Mouse (Mus musculus): ENCODE results near the gene Ptp4a2. TPM values are rescaled to one million over a fixed set of nuclear protein-coding genes. Genes with fewer than 3 reads are reported as not detected.
A peak's percentile ranks its signal among the peaks of the same experiment; 100 is the strongest.
"Not testable (repeated sequence)": the region's sequence is repeated elsewhere in the genome, so short reads cannot be mapped to it uniquely, and the experiment has no call there.

Gene Ptp4a2
- 100 to 1,000 TPM; 134 to 137 TPM for total RNA-seq (2021)
- long read RNA-seq, experiment 1, transcript Ptp4a2-201 (6 exons, 3,646 nt): major isoform, 30 of 60 reads
- long read RNA-seq, experiment 1, partial matches to known transcripts: 3 of 60 reads
- long read RNA-seq, experiment 1, other reads (novel, unspliced or antisense): 23 of 60 reads
- long read RNA-seq, experiment 2, transcript Ptp4a2-201 (6 exons, 3,646 nt): major isoform, 60 of 98 reads
- long read RNA-seq, experiment 2, partial matches to known transcripts: 5 of 98 reads
- long read RNA-seq, experiment 2, other reads (novel, unspliced or antisense): 30 of 98 reads

DNA sequence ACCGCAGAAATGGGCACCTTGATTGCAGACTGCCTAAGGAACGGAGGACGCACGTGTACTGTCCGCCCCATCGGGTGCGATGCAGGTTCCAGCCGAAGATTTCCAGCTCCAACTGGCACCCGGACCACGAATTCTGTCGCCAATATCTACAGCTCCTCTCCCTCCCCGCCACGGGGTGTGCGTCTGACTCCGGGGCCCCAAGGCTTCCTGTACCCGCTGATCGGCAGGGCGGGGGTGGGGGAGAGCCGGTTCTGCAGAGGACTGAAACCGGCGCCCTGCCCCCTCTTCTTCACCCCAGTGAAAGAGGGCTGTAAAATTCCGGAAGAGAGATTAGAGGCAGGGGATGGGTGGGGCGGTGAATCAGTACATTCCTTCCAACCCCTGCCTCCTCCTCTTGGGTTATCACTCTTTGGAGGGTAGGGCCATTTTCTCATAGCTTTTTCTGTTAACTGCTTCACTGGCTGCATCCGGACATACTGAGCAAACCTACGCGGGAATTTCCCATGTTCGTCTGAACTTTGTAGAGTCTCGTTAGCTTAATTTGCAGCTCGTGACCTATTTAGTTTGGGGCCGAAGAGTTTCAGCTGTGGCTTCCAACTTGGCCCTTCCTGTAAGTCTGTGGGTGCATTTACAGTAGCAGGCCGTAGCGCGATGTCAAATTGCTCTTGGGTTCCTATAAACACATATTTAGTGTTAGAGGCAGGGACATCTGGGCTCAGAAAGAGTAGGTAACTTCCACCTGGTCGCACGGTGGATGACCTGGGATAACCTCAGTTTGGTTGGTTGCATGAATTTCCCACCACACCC is at the start of gene Ptp4a2:
Gene Ptp4a2, plus strand, starts transcription at position 422 of the 807 bp plus-strand sequence.
- TF ChIP-seq CTCF (conservative IDR thresholded peaks at IDR 0.05): no peak
- Histone ChIP-seq H3K4me3 (peak within 1 kb of the TSS; percentile 42), H3K27ac (peak within 1 kb of the TSS; percentile 69)
- DNase-seq (ENCODE audit: low spot score in 2 of 2): no peak

DNA sequence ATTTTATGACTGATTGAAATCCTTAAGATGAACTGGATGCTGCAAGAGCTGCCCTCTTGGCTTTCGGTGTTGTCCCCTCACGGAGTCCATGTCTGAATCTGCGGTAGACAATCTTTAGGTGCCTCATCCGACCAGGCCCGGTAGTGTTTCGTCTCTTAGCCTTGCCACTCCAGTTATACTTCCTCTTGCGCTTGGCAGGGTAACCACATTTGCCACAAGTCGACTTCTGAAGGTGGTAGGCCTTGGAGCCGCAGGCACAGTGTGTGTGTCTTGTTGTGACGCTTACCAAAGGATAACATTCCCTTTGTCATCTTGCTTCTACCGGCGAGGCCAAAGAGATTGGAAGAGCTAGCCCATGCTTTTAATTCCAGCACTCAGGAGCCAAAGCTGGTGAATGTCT is 49.4 kb upstream of the Ptp4a2 start:
- no peak for TF ChIP-seq CTCF (conservative IDR thresholded peaks at IDR 0.05)
- DNase-seq (ENCODE audit: low spot score in 2 of 2): no peak
- H3K27ac ChIP-seq: no peak overlapping the region
- H3K4me3 ChIP-seq: no peak overlapping the region

DNA sequence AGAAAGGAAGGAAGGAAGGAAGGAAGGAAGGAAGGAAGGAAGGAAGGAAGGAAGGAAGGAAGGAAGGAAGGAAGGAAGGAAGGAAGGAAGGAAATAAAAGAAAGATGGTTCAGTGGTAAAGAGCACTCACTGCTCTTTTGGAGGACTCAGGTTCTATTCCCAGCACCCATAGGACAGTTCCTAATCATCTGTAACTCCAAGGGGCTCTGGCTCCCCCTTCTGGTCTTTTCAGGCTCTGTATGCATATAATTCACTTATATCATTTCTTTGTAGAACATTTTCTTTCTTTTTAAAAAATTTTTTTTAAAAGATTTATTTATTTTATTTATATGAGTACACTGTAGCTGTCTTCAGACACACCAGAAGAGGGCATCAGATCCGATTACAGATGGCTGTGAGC is 48.5 kb upstream of the Ptp4a2 start:
- H3K27ac ChIP-seq; DNase-seq (ENCODE audit: low spot score in 2 of 2); H3K4me3 ChIP-seq: not testable (repeated sequence)
- peak; percentile 35 for TF ChIP-seq CTCF (conservative IDR thresholded peaks at IDR 0.05)

DNA sequence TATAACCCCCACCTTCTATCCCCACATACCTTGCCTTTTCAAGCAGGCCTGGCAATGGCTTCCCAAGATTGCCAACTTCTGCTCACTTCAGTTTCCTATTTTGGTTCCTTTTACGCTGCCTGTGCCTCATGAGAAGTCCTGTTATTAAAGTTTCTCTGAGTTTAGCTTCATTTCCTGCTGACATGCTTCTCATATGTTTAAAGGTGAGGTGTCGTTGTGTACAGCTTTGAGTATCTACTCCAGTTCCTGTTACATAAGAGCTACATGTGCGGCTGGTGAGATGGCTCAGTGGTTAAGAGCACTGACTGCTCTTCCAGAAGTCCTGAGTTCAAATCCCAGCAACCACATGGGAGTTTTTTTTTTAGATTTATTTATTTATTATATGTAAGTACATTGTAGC is 45.7 kb upstream of the Ptp4a2 start:
- H3K27ac ChIP-seq: no peak overlapping the region
- DNase-seq (ENCODE audit: low spot score in 2 of 2): no peak
- TF ChIP-seq CTCF (conservative IDR thresholded peaks at IDR 0.05): no peak
- H3K4me3 ChIP-seq: no peak overlapping the region

DNA sequence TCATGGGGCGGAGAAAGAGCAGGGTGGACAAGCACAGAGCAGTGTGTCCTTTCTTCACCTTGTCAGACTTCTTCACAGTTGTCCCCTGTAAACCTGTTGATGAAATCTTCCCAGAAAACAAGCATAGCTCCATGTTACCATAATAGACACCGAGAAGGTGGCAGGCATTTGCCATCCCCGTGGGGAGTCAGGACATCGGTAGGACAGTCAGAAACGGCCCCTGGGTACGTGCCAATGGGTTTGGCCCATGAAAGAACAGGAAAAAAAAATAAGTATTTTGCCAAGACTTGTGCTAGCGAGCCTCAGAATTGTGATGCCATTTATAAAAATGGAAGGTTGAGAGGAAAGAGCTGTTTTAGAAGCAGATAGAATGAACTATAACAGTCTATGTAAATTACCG is 43.2 kb upstream of the Ptp4a2 start:
- H3K27ac ChIP-seq: no peak overlapping the region
- no peak for TF ChIP-seq CTCF (conservative IDR thresholded peaks at IDR 0.05)
- no peak for DNase-seq (ENCODE audit: low spot score in 2 of 2)
- no peak overlapping the region for H3K4me3 ChIP-seq

DNA sequence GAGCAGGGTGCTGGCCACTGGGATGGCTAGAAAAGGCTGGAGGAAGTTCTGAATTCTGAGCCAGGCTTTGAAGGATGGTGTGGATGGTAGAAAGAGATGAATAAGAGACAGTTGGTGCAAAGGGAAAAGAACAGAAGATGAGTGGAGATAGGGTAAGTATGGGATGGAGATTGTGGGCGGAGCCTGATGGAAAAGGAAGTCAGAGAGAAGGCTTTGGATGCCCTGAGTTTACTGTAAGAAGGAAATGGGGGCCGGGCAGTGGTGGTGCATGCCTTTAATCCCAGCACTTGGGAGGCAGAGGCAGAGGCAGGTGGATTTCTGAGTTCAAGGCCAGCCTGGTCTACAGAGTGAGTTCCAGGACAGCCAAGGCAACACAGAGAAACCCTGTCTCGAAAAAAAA is 42.3 kb upstream of the Ptp4a2 start:
- not testable (repeated sequence) for H3K27ac ChIP-seq; DNase-seq (ENCODE audit: low spot score in 2 of 2); H3K4me3 ChIP-seq

DNA sequence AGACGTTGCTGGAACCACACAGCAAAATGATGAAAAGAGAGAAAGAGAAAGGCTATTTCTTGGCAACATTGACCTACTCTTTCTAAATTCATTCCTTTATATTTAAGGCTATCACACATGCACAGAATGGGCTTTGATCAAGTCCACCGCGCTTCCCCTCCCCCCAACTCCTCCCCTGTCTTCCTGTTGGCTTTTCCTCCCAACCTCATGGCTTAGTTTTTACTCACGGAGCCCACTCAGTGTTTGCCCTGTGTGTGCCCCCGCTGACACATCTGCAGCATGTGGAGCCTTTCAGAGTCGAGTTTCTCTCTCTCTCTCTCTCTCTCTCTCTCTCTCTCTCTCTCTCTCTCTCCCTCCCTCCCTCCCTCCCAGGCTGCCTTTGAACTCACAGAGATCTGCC is 40.4 kb upstream of the Ptp4a2 start:
- no peak overlapping the region for H3K27ac ChIP-seq
- no peak overlapping the region for H3K4me3 ChIP-seq
- no peak for TF ChIP-seq CTCF (conservative IDR thresholded peaks at IDR 0.05)
- DNase-seq (ENCODE audit: low spot score in 2 of 2): no peak

DNA sequence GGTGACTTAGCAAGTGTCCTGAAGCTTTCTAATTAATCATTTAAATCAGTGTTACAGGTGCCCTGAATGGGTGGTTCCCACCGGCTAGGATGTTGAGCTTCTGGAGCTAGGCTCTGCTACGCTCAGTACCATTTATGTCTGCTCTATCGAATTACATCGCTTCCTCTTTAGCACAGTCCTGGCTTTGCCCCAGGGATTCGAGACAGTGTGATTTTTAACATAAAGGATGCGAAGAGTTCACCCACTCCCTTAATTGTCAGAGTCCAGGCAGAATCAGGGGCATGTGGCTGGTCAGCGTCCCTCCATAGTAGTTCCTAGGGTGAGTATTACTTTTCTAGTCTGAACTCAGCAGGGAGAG is 39.7 kb upstream of the Ptp4a2 start:
- DNase-seq (ENCODE audit: low spot score in 2 of 2): no peak
- peak overlapping the region; percentile 77; the same call in 1 of the 2 replicates for H3K27ac ChIP-seq
- TF ChIP-seq CTCF (conservative IDR thresholded peaks at IDR 0.05): no peak
- H3K4me3 ChIP-seq: no peak overlapping the region; the same call in 1 of the 2 replicates

DNA sequence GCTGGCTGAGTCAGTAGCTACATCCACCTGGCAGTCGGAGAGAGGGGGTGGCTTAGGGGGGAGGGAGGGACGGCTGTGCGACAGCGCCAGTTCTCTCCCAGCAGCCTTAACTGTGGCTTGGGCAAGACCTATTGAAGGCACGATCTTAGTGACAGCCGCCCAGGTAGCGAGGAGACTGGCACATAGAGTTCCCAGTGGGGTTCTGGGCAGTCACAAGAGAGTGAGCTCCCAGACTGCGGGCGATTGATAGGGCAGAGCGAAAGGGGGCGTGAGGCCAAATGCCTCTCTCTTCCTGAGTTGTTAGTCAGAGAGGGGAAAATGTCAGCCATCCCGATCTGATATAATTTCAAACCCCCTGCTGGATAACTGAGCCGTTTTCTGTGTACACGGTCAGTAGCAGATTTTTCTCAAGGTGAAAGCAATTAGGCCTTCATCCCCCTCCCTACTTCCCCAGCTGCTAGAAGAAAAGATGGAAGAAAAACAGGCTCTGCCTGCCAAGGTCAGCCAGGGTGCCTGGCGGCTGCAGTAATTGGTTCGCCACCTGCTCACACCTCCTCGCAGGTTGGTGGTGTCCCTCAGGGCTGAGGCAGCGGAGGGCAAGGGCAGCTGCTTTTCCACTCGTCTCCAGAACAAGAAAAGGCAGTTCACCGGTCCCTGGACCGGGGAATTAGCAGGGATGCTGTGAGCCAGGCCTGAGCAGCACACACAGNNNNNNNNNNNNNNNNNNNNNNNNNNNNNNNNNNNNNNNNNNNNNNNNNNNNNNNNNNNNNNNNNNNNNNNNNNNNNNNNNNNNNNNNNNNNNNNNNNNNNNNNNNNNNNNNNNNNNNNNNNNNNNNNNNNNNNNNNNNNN is 39.1 kb upstream of the Ptp4a2 start:
- Histone ChIP-seq H3K4me3 (peak overlapping the region; percentile 36; the same call in 1 of the 2 replicates), H3K27ac (peak overlapping the region; percentile 77)
- no peak for TF ChIP-seq CTCF (conservative IDR thresholded peaks at IDR 0.05)
- DNase-seq (ENCODE audit: low spot score in 2 of 2): no peak

DNA sequence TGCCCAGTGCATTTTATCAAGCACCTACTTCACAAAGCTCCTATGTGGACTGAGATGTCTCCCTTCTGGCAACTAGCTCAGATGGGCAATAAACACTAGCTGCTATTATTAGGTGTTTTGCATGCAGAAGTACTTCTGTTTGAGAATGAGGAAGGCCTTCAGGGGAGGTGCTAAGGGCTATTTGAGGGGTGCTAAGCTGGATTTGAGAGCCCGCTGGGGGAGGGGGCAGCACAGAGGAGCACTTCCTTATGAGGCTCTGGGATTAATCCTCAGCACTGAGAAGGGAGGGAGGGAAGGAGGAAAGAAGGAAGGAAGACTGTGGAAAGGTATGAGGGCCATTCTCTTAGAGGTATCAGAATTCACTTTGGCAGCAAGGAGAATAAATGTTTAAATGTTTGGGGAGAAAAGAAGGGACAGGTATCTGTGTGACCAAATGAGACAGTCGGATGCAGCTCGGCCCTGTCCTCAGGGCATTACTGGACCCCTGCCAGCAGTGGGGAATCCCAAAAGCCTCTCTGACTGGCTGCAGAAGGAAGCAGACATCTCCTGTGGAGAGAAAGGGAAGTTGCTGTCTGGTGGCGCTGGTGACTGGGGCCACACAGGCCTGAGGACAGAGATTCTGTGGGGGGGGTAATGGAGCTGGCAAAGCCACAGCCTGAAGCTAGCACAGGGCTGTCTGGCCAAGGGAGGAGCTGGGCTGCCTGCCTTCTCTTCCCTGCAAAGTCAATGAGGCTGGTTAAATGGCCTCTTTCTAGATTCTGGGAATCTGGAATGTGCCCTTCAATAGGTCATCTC is 28.9 kb upstream of the Ptp4a2 start:
- TF ChIP-seq CTCF (conservative IDR thresholded peaks at IDR 0.05): no peak
- H3K27ac ChIP-seq: peak overlapping the region; percentile 16
- no peak overlapping the region for H3K4me3 ChIP-seq
- DNase-seq (ENCODE audit: low spot score in 2 of 2): no peak

DNA sequence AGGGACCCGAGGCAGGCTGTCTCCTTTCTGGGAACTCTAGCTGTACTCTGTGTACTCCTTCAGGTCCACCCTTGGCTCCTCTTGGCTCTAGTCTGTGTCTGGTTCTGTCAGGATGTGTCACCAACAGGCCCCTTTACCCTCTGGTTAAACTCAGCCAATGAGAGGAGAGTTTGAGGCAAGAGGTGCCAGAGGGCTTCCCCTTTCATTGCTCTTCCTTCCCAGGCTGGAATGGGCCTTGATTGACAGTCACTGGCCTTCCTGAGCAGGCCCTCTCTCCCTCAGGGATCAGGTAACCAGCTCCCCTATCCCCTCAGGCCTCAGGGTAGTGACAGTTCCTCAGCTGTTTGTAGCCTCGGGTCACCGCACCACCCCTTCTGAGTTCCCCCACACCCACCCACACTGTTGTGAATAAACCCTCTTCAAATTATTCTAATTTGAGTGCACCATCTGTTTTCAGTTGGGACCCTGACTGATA is 28.1 kb upstream of the Ptp4a2 start:
- no peak for TF ChIP-seq CTCF (conservative IDR thresholded peaks at IDR 0.05)
- H3K4me3 ChIP-seq: no peak overlapping the region
- H3K27ac ChIP-seq: peak overlapping the region; percentile 16
- no peak for DNase-seq (ENCODE audit: low spot score in 2 of 2)

DNA sequence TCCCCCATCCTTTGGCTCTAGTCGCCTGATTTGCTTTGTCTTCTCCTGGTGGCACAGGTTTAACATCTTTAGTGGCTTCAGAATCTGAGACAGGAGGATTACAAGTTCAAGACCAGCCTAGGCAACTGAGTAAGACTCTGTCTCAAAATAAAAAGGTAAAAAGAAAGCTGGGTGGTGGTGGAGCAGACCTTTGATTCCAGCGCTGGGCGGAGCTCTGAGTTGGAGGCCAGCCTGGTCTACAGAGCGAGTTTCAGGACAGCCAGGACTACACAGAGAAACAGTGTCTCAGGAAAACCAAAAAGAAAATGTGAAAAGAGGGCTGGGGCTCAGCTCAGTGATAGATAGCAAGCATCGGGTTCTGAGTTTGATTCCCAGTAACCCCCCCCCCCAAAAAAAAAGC is 27.5 kb upstream of the Ptp4a2 start:
- DNase-seq (ENCODE audit: low spot score in 2 of 2): no peak
- Histone ChIP-seq H3K27ac (no peak overlapping the region), H3K4me3 (no peak overlapping the region)
- TF ChIP-seq CTCF (conservative IDR thresholded peaks at IDR 0.05): no peak

All from layer of hippocampus, adult 2 months (tissue).